Mouse (Mus musculus): ENCODE data around the gene Snx20. TPM values are rescaled to one million over a fixed set of nuclear protein-coding genes. Genes with fewer than 3 reads are reported as not detected.

The Snx20 gene
- total and polyA plus RNA-seq, 2 experiments from 2014 or later = 2.0 to 7.3 TPM

- DNase-seq (ENCODE audit: low spot score) = no peak
- TF ChIP-seq CTCF (IDR thresholded peaks at IDR 0.05; ENCODE audit: low read depth) (no peak), EP300 (IDR thresholded peaks at IDR 0.05; ENCODE audit: low read depth) (no peak)
- WGBS = 63% methylated on average over 6 of the region's 6 CpGs
Measured at GRCm38 (mm10) chr8:88650016-88650708, 14.2 kb upstream of the Snx20 start.

DNA sequence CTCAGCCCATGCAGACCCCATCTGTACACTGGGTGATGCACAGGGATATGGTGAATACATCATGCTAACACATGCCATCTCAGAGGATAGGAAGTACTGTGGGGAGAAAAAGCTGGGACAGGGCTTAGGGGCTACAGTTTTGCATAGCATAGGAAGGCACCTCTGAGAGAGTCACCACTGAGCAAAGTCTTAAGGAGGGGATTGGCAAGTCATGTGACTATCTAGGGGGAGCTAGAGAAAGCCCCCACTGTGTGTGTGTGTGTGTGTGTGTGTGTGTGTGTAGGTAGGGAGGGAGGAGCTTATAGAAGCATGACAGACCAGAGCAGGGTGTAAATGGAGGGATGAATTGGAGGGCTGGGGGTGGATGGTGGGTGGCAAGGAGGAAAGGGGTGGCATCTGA, 12.4 kb upstream of the Snx20 start:
- H3K9ac ChIP-seq (replicated peaks; ENCODE audit: low read depth, low read length) = no peak overlapping the region
- no peak for ATAC-seq (ENCODE audit: insufficient read depth, low read depth)
- H3K27ac ChIP-seq (ENCODE audit: low read depth) = no peak overlapping the region
- H3K36me3 ChIP-seq (replicated peaks; ENCODE audit: control insufficient read depth, insufficient read depth, low read length) = no peaks in the 10 kb centered on the region
- H3K4me1 ChIP-seq (ENCODE audit: control insufficient read depth, insufficient read depth) = 0 out of 2 replicates have a peak, but pooled peaks cover 12% of the 10 kb centered on the region
- TF ChIP-seq EP300 (IDR thresholded peaks at IDR 0.05; ENCODE audit: low read depth) = no peak
- no peak for TF ChIP-seq CTCF (IDR thresholded peaks at IDR 0.05; ENCODE audit: low read depth)
- no peak for DNase-seq (ENCODE audit: low spot score)
- H3K27me3 ChIP-seq (ENCODE audit: control insufficient read depth, insufficient read depth, low read length) = peaks cover 18% of the 10 kb centered on the region; the same call in 1 of the 2 replicates
- H3K4me3 ChIP-seq (ENCODE audit: low read depth, low read length) = no peak overlapping the region
- H3K4me2 ChIP-seq (ENCODE audit: low read depth, low read length) = peak overlapping the region; percentile 69; the same call in 1 of the 2 replicates
- no peaks in the 10 kb centered on the region for H3K9me3 ChIP-seq (replicated peaks; ENCODE audit: control insufficient read depth, low read length)

More at GRCm38 (mm10) chr8:88650016-88650708, 14.2 kb upstream of the Snx20 start:
- ATAC-seq (ENCODE audit: insufficient read depth, low read depth) = no peak
- Histone ChIP-seq H3K9me3 (replicated peaks; ENCODE audit: control insufficient read depth, low read length) (no peaks in the 10 kb centered on the region), H3K27me3 (ENCODE audit: control insufficient read depth, insufficient read depth, low read length) (peaks cover 18% of the 10 kb centered on the region; the same call in 1 of the 2 replicates), H3K36me3 (replicated peaks; ENCODE audit: control insufficient read depth, insufficient read depth, low read length) (no peaks in the 10 kb centered on the region), H3K27ac (ENCODE audit: low read depth) (no peak overlapping the region), H3K4me3 (ENCODE audit: low read depth, low read length) (no peak overlapping the region), H3K9ac (replicated peaks; ENCODE audit: low read depth, low read length) (no peak overlapping the region), H3K4me1 (ENCODE audit: control insufficient read depth, insufficient read depth) (0 out of 2 replicates have a peak, but pooled peaks cover 12% of the 10 kb centered on the region), H3K4me2 (ENCODE audit: low read depth, low read length) (no peak overlapping the region)

- H3K4me2 ChIP-seq (ENCODE audit: low read depth, low read length) = peak within 1 kb of the TSS; percentile 69
- no peak within 1 kb of the TSS for H3K27ac ChIP-seq (ENCODE audit: low read depth)
- no peaks in the 10 kb centered on the region for H3K36me3 ChIP-seq (replicated peaks; ENCODE audit: control insufficient read depth, insufficient read depth, low read length)
- TF ChIP-seq CTCF (IDR thresholded peaks at IDR 0.05; ENCODE audit: low read depth) (no peak), EP300 (IDR thresholded peaks at IDR 0.05; ENCODE audit: low read depth) (no peak)
- H3K9me3 ChIP-seq (replicated peaks; ENCODE audit: control insufficient read depth, low read length) = no peaks in the 10 kb centered on the region
- DNase-seq (ENCODE audit: low spot score) (peak; percentile 64), ATAC-seq (ENCODE audit: insufficient read depth, low read depth) (peak; percentile 90)
- peak within 1 kb of the TSS; percentile 39 for H3K4me3 ChIP-seq (ENCODE audit: low read depth, low read length)
- 10% methylated on average over 33 of the region's 33 CpGs for WGBS
- H3K4me1 ChIP-seq (ENCODE audit: control insufficient read depth, insufficient read depth) = 0 out of 2 replicates have a peak, but pooled peaks cover 12% of the 10 kb centered on the region
- H3K27me3 ChIP-seq (ENCODE audit: control insufficient read depth, insufficient read depth, low read length) = peaks cover 18% of the 10 kb centered on the region; the same call in 1 of the 2 replicates
- H3K9ac ChIP-seq (replicated peaks; ENCODE audit: low read depth, low read length) = peak within 1 kb of the TSS; percentile 41; the same call in 1 of the 2 replicates
Measured at GRCm38 (mm10) chr8:88646837-88647778, 11.2 kb upstream of the Snx20 start, which contains the start of gene Nod2. Nod2 (plus strand) TSS chr8:88647315.

- WGBS = 79% methylated on average over 5 of the region's 5 CpGs
- TF ChIP-seq EP300 (IDR thresholded peaks at IDR 0.05; ENCODE audit: low read depth) (no peak), CTCF (IDR thresholded peaks at IDR 0.05; ENCODE audit: low read depth) (no peak)
- ATAC-seq (ENCODE audit: insufficient read depth, low read depth) = no peak
Measured at GRCm38 (mm10) chr8:88642734-88643564, 7.0 kb upstream of the Snx20 start.

More at GRCm38 (mm10) chr8:88642734-88643564, 7.0 kb upstream of the Snx20 start:
- H3K4me2 ChIP-seq (ENCODE audit: low read depth, low read length) = no peak overlapping the region
- peaks cover 4% of the 10 kb centered on the region; the same call in 1 of the 2 replicates for H3K27me3 ChIP-seq (ENCODE audit: control insufficient read depth, insufficient read depth, low read length)
- H3K4me3 ChIP-seq (ENCODE audit: low read depth, low read length) = no peak overlapping the region
- 0 out of 2 replicates have a peak, but pooled peaks cover 11% of the 10 kb centered on the region for H3K4me1 ChIP-seq (ENCODE audit: control insufficient read depth, insufficient read depth)
- no peaks in the 10 kb centered on the region for H3K9me3 ChIP-seq (replicated peaks; ENCODE audit: control insufficient read depth, low read length)
- H3K27ac ChIP-seq (ENCODE audit: low read depth) = no peak overlapping the region
- no peak overlapping the region for H3K9ac ChIP-seq (replicated peaks; ENCODE audit: low read depth, low read length)
- DNase-seq (ENCODE audit: low spot score) = no peak
- no peaks in the 10 kb centered on the region for H3K36me3 ChIP-seq (replicated peaks; ENCODE audit: control insufficient read depth, insufficient read depth, low read length)

Data from heart, postnatal 0 days (tissue).